Mouse (Mus musculus): ENCODE data around the gene Upb1. TPM values are rescaled to one million over a fixed set of nuclear protein-coding genes. Genes with fewer than 3 reads are reported as not detected.
"Not testable (repeated sequence)": the region's sequence is repeated elsewhere in the genome, so short reads cannot be mapped to it uniquely, and the experiment has no call there.

The Upb1 gene
- polyA plus RNA-seq (2015; fragmentation: Nextera tagmentation; extraction: Ambion mirVana) = 0.59 and 1.3 TPM in 2 replicates

GRCm38 (mm10) chr10:75400958-75401357 lies at the start of gene Upb1:
Gene Upb1, plus strand, starts transcription at chr10:75401115.
- H3K27ac ChIP-seq = no peak within 1 kb of the TSS
- no peak within 1 kb of the TSS for H3K4me2 ChIP-seq
- no peak within 1 kb of the TSS for H3K9ac ChIP-seq
- no peaks in the 10 kb centered on the region for H3K9me3 ChIP-seq
- 79% methylated on average over 4 of the region's 4 CpGs for WGBS
- no peaks in the 10 kb centered on the region for H3K4me1 ChIP-seq
- H3K36me3 ChIP-seq = no peaks in the 10 kb centered on the region
- no peak within 1 kb of the TSS for H3K4me3 ChIP-seq
- no peaks in the 10 kb centered on the region for H3K27me3 ChIP-seq
- ATAC-seq (ENCODE audit: insufficient number of reproducible peaks, low FRiP score, low TSS enrichment, low read depth) = no peak

GRCm38 (mm10) chr10:75352541-75352940 lies 48.4 kb upstream of the Upb1 start:
- 92% methylated on average over 12 of the region's 12 CpGs for WGBS
- H3K36me3 ChIP-seq = no peaks in the 10 kb centered on the region
- no peaks in the 10 kb centered on the region for H3K27me3 ChIP-seq
- ATAC-seq (ENCODE audit: insufficient number of reproducible peaks, low FRiP score, low TSS enrichment, low read depth) = no peak
- H3K4me2 ChIP-seq = no peak overlapping the region
- no peak overlapping the region for H3K9ac ChIP-seq
- H3K4me3 ChIP-seq = no peak overlapping the region
- no peak overlapping the region for H3K27ac ChIP-seq
- no peaks in the 10 kb centered on the region for H3K9me3 ChIP-seq
- no peaks in the 10 kb centered on the region for H3K4me1 ChIP-seq

- WGBS = 68% methylated on average over 9 of the region's 9 CpGs
- H3K9me3 ChIP-seq; H3K27me3 ChIP-seq; ATAC-seq (ENCODE audit: insufficient number of reproducible peaks, low FRiP score, low TSS enrichment, low read depth); H3K4me1 ChIP-seq; H3K4me2 ChIP-seq; H3K36me3 ChIP-seq; H3K9ac ChIP-seq; H3K4me3 ChIP-seq; H3K27ac ChIP-seq: not testable (repeated sequence)
Observed at GRCm38 (mm10) chr10:75353838-75354241, 47.1 kb upstream of the Upb1 start.

GRCm38 (mm10) chr10:75355341-75355740 lies 45.6 kb upstream of the Upb1 start:
- Histone ChIP-seq H3K27ac (no peak overlapping the region), H3K9me3 (no peaks in the 10 kb centered on the region), H3K4me2 (no peak overlapping the region), H3K36me3 (no peaks in the 10 kb centered on the region), H3K27me3 (no peaks in the 10 kb centered on the region), H3K4me3 (no peak overlapping the region), H3K4me1 (no peaks in the 10 kb centered on the region), H3K9ac (no peak overlapping the region)
- no peak for ATAC-seq (ENCODE audit: insufficient number of reproducible peaks, low FRiP score, low TSS enrichment, low read depth)
- 47% methylated on average over 4 of the region's 4 CpGs for WGBS

GRCm38 (mm10) chr10:75364214-75364690 lies 36.7 kb upstream of the Upb1 start:
- ATAC-seq (ENCODE audit: insufficient number of reproducible peaks, low FRiP score, low TSS enrichment, low read depth) = peak; percentile 52; the same call in 1 of the 2 replicates
- H3K27ac ChIP-seq = not testable (repeated sequence)

GRCm38 (mm10) chr10:75364796-75365195 lies 36.1 kb upstream of the Upb1 start:
- H3K4me2 ChIP-seq = no peak overlapping the region
- no peak overlapping the region for H3K27ac ChIP-seq
- ATAC-seq (ENCODE audit: insufficient number of reproducible peaks, low FRiP score, low TSS enrichment, low read depth) = no peak

More at GRCm38 (mm10) chr10:75364214-75364690, 36.7 kb upstream of the Upb1 start:
- 18% methylated on average over 1 of the region's 1 CpGs for WGBS
- H3K27me3 ChIP-seq, H3K9ac ChIP-seq, H3K36me3 ChIP-seq, H3K4me2 ChIP-seq, H3K4me3 ChIP-seq, H3K9me3 ChIP-seq, H3K4me1 ChIP-seq: not testable (repeated sequence)

GRCm38 (mm10) chr10:75365231-75365633 lies 35.7 kb upstream of the Upb1 start:
- 44% methylated on average over 6 of the region's 6 CpGs for WGBS
- no peaks in the 10 kb centered on the region for H3K4me1 ChIP-seq
- H3K27me3 ChIP-seq = no peaks in the 10 kb centered on the region
- no peak overlapping the region for H3K27ac ChIP-seq
- peak overlapping the region; percentile 9; the same call in 1 of the 2 replicates for H3K4me3 ChIP-seq
- no peak overlapping the region for H3K9ac ChIP-seq
- H3K36me3 ChIP-seq = no peaks in the 10 kb centered on the region
- no peaks in the 10 kb centered on the region for H3K9me3 ChIP-seq
- no peak overlapping the region for H3K4me2 ChIP-seq
- ATAC-seq (ENCODE audit: insufficient number of reproducible peaks, low FRiP score, low TSS enrichment, low read depth) = no peak

More at GRCm38 (mm10) chr10:75364796-75365195, 36.1 kb upstream of the Upb1 start:
- Histone ChIP-seq H3K9ac (no peak overlapping the region), H3K4me3 (0 out of 2 replicates have a peak overlapping the region, but pooled peaks have one; percentile 9), H3K27me3 (no peaks in the 10 kb centered on the region), H3K9me3 (no peaks in the 10 kb centered on the region), H3K36me3 (no peaks in the 10 kb centered on the region), H3K4me1 (no peaks in the 10 kb centered on the region)
- WGBS = 71% methylated on average over 9 of the region's 9 CpGs

- not testable (repeated sequence) for H3K4me1 ChIP-seq, H3K9me3 ChIP-seq, H3K4me3 ChIP-seq, H3K4me2 ChIP-seq, H3K27me3 ChIP-seq, H3K9ac ChIP-seq, H3K36me3 ChIP-seq, H3K27ac ChIP-seq
- WGBS = 69% methylated on average over 13 of the region's 19 CpGs
- ATAC-seq (ENCODE audit: insufficient number of reproducible peaks, low FRiP score, low TSS enrichment, low read depth) = peak; percentile 40; the same call in 1 of the 2 replicates
Observed at GRCm38 (mm10) chr10:75373655-75374351, 27.1 kb upstream of the Upb1 start.

- ATAC-seq (ENCODE audit: insufficient number of reproducible peaks, low FRiP score, low TSS enrichment, low read depth) = no peak
- 37% methylated on average over 10 of the region's 10 CpGs for WGBS
- no peak overlapping the region for H3K9ac ChIP-seq
Observed at GRCm38 (mm10) chr10:75378688-75379087, 22.2 kb upstream of the Upb1 start.

GRCm38 (mm10) chr10:75390156-75390555 lies 10.8 kb upstream of the Upb1 start:
- ATAC-seq (ENCODE audit: insufficient number of reproducible peaks, low FRiP score, low TSS enrichment, low read depth) = no peak
- no peaks in the 10 kb centered on the region for H3K4me1 ChIP-seq
- no peak overlapping the region for H3K4me2 ChIP-seq
- no peaks in the 10 kb centered on the region for H3K27me3 ChIP-seq
- no peaks in the 10 kb centered on the region for H3K36me3 ChIP-seq
- no peak overlapping the region for H3K4me3 ChIP-seq
- 71% methylated on average over 2 of the region's 2 CpGs for WGBS
- H3K27ac ChIP-seq = no peak overlapping the region
- H3K9me3 ChIP-seq = no peaks in the 10 kb centered on the region
- no peak overlapping the region for H3K9ac ChIP-seq

More at GRCm38 (mm10) chr10:75378688-75379087, 22.2 kb upstream of the Upb1 start:
- Histone ChIP-seq H3K4me1 (no peaks in the 10 kb centered on the region; the same call in 1 of the 2 replicates), H3K36me3 (no peaks in the 10 kb centered on the region), H3K27me3 (no peaks in the 10 kb centered on the region), H3K27ac (no peak overlapping the region; the same call in 1 of the 2 replicates), H3K4me2 (no peak overlapping the region), H3K9me3 (no peaks in the 10 kb centered on the region), H3K4me3 (no peak overlapping the region)

- Histone ChIP-seq H3K36me3 (no peaks in the 10 kb centered on the region), H3K9ac (no peak overlapping the region), H3K27ac (no peak overlapping the region), H3K27me3 (no peaks in the 10 kb centered on the region), H3K4me2 (no peak overlapping the region), H3K4me1 (no peaks in the 10 kb centered on the region), H3K9me3 (no peaks in the 10 kb centered on the region), H3K4me3 (no peak overlapping the region)
- ATAC-seq (ENCODE audit: insufficient number of reproducible peaks, low FRiP score, low TSS enrichment, low read depth) = no peak
- WGBS = 88% methylated on average over 4 of the region's 4 CpGs
Observed at GRCm38 (mm10) chr10:75390832-75391231, 10.1 kb upstream of the Upb1 start.

- Histone ChIP-seq H3K4me1 (no peaks in the 10 kb centered on the region), H3K9ac (no peak overlapping the region), H3K9me3 (no peaks in the 10 kb centered on the region), H3K4me2 (no peak overlapping the region), H3K4me3 (no peak overlapping the region), H3K27me3 (no peaks in the 10 kb centered on the region), H3K27ac (no peak overlapping the region), H3K36me3 (no peaks in the 10 kb centered on the region)
- no peak for ATAC-seq (ENCODE audit: insufficient number of reproducible peaks, low FRiP score, low TSS enrichment, low read depth)
- WGBS = 83% methylated on average over 8 of the region's 8 CpGs
Observed at GRCm38 (mm10) chr10:75394796-75395195, 6.1 kb upstream of the Upb1 start.
